Mouse (Mus musculus) liver, embryonic 14.5 days (tissue): ENCODE results near the gene BC017158.
"Not testable (repeated sequence)": the region's sequence is repeated elsewhere in the genome, so short reads cannot be mapped to it uniquely, and the experiment has no call there.

ENCODE experiments used
- CTCF ChIP-seq: IDR thresholded peaks from 2 replicates; pipeline ENCODE4 v1.5.1; 2016; ENCODE audit warnings: antibody characterized with exemption, low read depth, control low read depth
- EP300 ChIP-seq: IDR thresholded peaks from 2 replicates; pipeline ENCODE4 v1.6.1; 2016; ENCODE audit warnings: antibody characterized with exemption, low read depth

GRCm38 (mm10) chr7:128340321-128340720, 42.4 kb upstream of the BC017158 start:
- not testable (repeated sequence) for TF ChIP-seq CTCF, EP300
